Mouse (Mus musculus): ENCODE results near the gene Mettl8. TPM values are rescaled to one million over a fixed set of nuclear protein-coding genes. Genes with fewer than 3 reads are reported as not detected.

The Mettl8 gene
- polyA plus RNA-seq, 1 experiment from 2014 or later: 11.1 TPM

Other genes with a start within 250 kb of the Mettl8 start
- gene Tlk1, start 229.9 kb downstream of the Mettl8 start, polyA plus RNA-seq (2015; fragmentation: Nextera tagmentation; extraction: Ambion mirVana): 17.7 TPM in 2 replicates
- gene Dcaf17, start 255 bp downstream of the Mettl8 start, polyA plus RNA-seq (2015; fragmentation: Nextera tagmentation; extraction: Ambion mirVana): 32.0 and 33.0 TPM in 2 replicates
- gene Cybrd1, start 62.3 kb upstream of the Mettl8 start, polyA plus RNA-seq (2015; fragmentation: Nextera tagmentation; extraction: Ambion mirVana): 5.5 and 5.9 TPM in 2 replicates
- gene Dync1i2, start 156.1 kb upstream of the Mettl8 start, polyA plus RNA-seq (2015; fragmentation: Nextera tagmentation; extraction: Ambion mirVana): 145 and 167 TPM in 2 replicates

Measured in hindbrain, embryonic 16.5 days (tissue).